Mouse (Mus musculus) embryo, embryonic 10.5 days (tissue): ENCODE measurements around the gene Rreb1.
A peak's percentile ranks its signal among the peaks of the same experiment; 100 is the strongest.

Experiments used
- DNase-seq: peaks from one replicate; pipeline ENCODE4 v3.0.0-alpha.2; 2015; ENCODE audit warnings: low spot score

The Rreb1 gene

GRCm38 (mm10) chr13:37854031-37854431 lies 75.8 kb downstream of the Rreb1 start:
- DNase-seq = peak; percentile 69

- DNase-seq = peak; percentile 47
Measured at GRCm38 (mm10) chr13:37854455-37855220, 76.4 kb downstream of the Rreb1 start.

DNA sequence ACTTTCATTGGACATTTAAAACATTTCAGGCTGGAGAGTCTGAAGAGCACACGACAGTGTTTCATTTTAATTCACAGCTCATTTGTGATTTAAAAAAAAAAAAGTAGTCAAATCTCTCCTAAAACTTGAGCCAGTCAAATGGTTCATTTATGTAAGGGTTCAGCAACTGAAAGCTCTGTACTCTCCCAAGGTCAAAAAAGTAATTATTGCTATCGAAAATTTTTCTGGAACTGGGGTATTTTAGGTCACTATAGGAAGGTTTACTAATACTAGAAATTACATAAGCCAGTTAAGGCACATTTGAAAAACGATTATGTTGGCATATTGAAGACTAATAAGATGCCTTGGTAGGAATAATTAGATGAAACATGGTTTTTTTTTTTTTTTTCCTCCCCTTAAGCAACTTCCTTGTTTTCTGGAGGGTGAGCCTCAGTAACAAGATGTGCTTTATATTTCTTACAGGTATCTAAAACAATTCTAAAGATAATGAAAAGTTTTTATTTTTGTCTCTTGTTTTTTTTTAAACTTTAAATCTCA lies 77.1 kb downstream of the Rreb1 start:
- DNase-seq = no peak

DNA sequence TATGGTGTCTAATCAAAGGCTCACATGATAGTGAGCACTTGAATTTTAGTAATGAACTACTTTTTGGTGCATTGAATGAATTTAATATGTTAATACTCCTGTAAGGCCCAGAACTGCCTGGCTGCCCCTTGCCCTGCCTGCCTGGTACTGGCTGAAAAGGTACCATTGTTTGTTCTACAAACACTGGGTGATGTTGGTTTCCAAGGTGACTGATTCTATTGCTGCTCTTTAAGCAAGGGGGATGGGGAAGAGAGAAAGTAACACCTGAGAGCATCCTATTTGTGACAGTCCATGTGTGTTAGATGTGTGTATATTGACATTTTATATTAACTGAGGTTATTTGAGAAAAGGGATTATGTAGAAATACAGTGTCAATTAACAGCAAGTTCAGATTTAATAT lies 77.6 kb downstream of the Rreb1 start:
- DNase-seq = peak; percentile 30

GRCm38 (mm10) chr13:37856537-37856936 lies 78.3 kb downstream of the Rreb1 start:
- no peak for DNase-seq

DNA sequence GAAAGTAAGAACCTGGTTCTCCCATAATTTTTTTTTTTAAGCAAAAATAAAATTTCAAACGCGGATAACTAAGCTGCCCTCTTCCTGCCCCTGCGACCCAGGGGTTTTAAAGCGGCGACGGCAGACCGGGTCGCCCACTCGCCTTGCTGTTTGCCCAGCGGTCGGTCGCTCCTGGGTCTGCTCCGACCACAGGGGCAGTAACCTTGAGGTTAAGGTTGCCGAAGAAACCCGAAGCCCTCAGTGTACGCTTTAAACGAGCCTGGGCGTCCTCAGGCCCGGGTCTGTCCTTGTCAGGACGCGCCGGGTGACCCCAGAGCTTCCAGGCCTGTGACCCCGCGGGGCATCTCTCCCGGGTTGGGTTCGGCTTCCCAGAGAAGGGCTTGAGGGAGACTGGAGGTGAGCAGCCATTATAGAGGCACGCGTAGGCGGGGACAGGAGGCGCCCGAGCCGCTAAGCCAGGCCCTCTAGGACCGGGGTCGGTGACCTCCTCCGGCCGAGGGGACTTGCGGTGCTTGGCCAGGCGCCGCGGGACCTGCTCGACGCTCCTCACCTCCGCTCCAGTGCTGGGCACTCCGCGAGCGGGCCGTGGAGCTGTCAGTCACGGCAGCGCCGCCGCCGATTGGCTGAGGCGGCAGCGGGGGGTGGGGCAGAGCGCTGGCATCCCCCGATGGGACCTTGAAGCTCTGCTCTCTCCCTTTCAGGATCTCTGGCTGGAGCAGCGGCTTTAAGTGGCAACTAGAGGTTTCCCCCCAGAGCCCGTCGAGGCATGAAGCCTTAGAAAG lies 79.3 kb downstream of the Rreb1 start:
- peak; percentile 95 for DNase-seq

- no peak for DNase-seq
Measured at GRCm38 (mm10) chr13:37858066-37858501, 79.9 kb downstream of the Rreb1 start.

DNA sequence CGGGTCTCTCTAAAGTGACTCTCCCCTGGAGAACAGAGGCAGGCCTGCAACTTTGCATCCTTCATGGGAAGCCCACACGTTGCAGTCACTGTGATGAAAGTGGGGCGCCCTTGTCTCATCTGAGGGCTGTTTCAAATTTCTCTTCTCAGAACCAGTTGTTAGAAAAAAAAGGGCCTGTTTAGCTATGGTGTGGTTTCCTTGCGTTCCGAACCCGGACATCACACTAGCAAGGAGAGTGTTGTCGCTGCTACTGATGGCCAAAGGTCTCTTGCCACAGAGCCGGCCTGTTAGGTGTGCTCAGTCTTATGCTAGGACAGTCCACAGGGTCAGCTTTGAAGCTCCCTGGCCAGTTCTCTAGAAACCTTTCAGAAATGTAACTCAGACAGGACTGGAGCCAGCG lies 80.3 kb downstream of the Rreb1 start:
- DNase-seq = peak; percentile 41

GRCm38 (mm10) chr13:37859782-37860181 lies 81.6 kb downstream of the Rreb1 start:
- DNase-seq = no peak

- DNase-seq = no peak
Measured at GRCm38 (mm10) chr13:37860204-37860603, 82.0 kb downstream of the Rreb1 start.

DNA sequence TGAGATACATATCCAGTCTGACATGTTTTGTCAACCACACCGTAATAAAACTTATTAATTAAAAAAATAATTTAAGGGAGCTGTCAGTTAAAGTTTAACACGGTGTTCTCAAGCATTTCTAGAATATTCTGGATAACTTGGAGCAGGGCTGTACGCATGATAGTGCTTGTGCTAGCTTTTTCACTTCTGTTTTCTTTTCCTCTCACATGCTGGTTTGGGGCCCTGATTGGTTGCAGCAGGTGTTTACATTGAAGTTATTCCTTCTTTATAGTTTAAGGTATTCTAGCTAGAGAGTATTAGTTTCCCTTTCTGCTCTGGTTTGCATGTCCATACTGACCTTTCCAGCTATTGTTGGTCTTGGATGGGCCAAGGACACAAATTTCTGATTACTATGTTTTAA lies 82.6 kb downstream of the Rreb1 start:
- DNase-seq = no peak

DNA sequence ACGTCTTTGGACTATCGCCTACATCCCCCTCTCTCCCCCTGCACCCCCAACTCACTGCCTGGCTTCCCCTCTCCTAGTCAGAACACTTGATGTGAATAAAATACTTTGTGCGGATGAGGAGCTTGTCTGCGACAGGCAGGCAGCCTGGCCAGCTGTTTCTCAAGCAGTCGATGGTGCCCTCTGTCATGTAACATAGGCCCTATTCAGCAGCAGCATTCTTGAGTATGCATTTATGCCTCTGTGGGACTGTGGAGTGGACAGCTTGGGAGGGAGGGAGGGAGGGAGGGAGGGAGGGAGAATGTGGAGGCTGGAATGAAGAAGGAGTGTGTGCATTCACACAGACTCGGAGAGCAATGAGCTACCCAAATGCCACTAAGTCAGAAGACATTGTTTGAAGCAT lies 84.3 kb downstream of the Rreb1 start:
- peak; percentile 44 for DNase-seq

- DNase-seq = no peak
Measured at GRCm38 (mm10) chr13:37863643-37864042, 85.4 kb downstream of the Rreb1 start.

DNA sequence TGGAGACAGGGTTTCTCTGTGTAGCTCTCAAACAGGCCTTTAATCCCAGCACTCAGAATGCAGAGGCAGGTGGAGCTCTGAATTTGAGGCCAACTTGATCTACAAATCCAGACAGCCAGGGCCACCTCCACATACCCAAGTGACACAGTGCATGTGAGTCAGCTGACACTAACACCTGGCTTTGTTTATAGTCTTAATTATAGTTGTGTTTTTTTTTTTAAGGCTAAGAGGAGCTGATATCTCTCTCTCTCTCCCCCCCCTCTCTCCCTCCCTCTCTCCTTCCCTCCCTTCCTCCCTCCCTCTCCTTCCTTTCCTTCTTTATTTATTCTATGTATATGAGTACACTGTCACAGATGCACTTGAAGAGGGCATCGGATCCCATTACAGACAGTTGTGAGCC lies 86.5 kb downstream of the Rreb1 start:
- no peak for DNase-seq

DNA sequence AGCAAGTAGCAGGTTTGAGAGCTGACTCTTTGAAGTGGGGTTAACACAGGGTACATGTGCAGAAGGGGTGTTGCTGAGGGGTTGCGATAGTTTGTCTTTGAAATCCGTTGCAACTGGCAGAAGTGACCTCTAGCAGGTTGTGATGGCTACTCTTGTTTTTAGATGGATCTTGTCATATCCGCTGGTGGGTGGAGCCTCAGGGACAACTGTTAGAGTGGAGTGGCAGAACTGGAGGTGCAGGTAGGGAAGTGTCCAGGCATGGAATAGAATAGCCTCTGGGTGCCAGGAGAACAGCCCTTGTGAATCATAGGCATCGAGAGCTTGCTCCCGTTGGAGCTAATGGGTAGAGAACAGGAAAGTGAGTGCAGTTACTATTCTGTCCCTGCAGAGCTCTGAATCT lies 88.1 kb downstream of the Rreb1 start:
- DNase-seq = no peak

- DNase-seq = peak; percentile 27
Measured at GRCm38 (mm10) chr13:37866846-37867245, 88.6 kb downstream of the Rreb1 start.

DNA sequence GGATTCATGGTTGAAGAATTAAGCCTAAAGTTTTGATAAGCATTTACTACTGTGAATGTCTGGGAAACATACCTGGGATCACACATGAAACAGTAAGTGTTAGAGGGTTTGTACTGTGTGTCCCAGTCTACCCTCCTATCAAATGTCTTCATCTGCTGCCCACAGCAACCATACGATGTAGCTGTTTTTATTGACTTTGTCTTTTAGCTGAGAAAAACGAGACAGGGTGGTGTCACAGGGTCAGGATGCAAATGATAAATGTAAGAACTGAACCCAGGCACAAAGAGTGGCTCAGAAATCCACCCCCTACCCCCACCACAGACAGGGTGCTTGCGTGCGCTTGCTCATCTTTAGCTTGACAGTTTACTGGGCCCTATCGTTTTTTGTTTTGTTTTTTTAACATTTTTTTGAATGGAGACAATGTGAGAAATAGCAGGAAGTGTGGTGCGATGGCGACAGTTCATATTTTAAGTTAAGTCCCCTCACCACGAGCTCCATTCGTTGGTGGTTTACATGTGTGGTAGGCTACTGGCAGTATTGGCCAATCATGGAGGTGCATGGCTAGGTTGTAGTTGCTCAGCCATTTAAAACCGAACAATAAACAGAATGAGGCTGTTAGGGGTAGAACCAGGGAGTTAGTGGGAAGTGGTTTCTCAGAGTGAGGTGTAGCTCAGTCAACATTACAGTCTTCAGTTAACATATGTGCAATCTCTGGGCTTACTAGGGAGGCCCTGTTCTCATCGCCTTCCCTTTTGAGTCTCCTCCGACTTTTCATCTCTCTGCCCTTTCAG lies 92.1 kb downstream of the Rreb1 start:
- no peak for DNase-seq

- DNase-seq = no peak
Measured at GRCm38 (mm10) chr13:37872142-37872835, 94.1 kb downstream of the Rreb1 start.

DNA sequence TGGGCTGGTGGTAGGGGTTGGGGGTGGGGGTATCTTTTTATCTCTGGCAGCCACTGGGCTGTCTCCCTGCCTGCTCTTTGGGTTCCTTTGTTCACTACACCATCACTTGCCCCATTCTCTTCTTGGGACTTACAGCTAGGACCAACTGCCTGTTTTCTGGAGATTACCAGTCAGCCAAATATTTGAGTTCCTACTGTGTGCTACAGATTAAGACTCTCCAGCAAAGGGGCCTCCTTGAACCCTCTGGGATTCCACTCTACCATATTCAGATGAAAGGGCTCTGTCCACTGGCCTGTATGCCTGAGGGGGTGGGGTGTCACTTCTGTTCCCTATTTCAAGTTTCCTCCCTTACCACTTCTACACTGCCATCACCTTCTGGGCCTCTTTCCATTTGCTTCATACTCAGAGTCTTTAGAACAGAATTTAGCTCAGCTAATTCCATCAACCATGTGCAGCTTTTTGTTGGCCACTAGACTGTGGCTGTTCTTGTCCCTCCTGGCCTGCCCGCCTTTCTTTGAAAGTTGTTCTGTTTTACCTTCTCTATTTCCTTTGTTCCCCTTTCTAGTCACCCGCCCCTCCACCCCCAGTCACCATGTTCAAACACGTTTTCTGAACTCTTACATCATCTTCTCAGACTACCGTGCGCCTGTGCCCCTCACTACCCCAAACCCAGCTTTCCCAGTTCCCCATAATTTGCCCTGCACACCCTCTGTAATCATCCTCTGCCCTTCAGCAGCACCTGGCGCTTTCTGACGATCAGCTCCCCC lies 95.1 kb downstream of the Rreb1 start:
- DNase-seq = no peak

DNA sequence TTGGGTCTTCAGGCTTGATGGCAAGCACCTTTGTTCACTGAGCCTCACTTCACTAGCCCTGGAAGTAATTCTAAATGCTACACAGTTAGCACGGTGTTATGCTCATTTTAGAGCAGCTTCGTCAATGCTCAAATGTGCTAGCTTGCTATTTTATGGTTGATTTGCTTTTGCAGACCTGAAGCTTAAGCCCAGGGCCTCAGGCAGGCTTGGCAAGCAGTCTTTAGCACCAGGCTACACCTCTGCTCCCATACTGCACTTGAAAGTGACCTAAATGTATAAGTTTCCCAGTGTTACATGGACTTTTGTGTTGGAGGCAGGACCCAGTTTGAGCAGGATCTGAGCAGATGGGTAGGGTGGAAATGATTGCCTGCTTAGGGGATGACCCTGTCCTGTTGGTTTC lies 97.7 kb downstream of the Rreb1 start:
- no peak for DNase-seq

GRCm38 (mm10) chr13:37876366-37876765 lies 98.2 kb downstream of the Rreb1 start:
- no peak for DNase-seq
